Mouse (Mus musculus) G1E (cell line): ENCODE results near the gene Nemf. TPM values are rescaled to one million over a fixed set of nuclear protein-coding genes. Genes with fewer than 3 reads are reported as not detected.

Source experiments
- ATAC-seq: 2 replicates; pipeline ENCODE4 v1.8.0; 2016; ENCODE audit warnings: mild to moderate bottlenecking; ENCODE audit not compliant: insufficient number of reproducible peaks, poor library complexity, low FRiP score, severe bottlenecking; ENCODE audit errors: extremely low read depth
- DNase-seq: peaks from one replicate; pipeline ENCODE4 v3.0.0; 2012; ENCODE audit warnings: low spot score
- H3K27me3 ChIP-seq: 2 replicates; pipeline ENCODE4 v1.6.1; 2012; ENCODE audit warnings: mild to moderate bottlenecking, low read length, inconsistent platforms; ENCODE audit not compliant: insufficient read depth
- H3K36me3 ChIP-seq: replicated peaks from 2 replicates; pipeline ENCODE3; 2012; ENCODE audit warnings: mild to moderate bottlenecking, inconsistent platforms
- H3K4me1 ChIP-seq: 2 replicates; pipeline ENCODE4 v1.6.1; 2012; ENCODE audit warnings: low read depth, low read length, inconsistent platforms, mixed read lengths; ENCODE audit not compliant: insufficient read depth
- H3K4me3 ChIP-seq: 2 replicates; pipeline ENCODE4 v1.5.1; 2012; ENCODE audit warnings: low read depth, mild to moderate bottlenecking, inconsistent platforms, low read length, moderate library complexity, mixed read lengths
- H3K9me3 ChIP-seq: replicated peaks from 2 replicates; pipeline ENCODE4 v1.6.1; 2012; ENCODE audit warnings: inconsistent platforms
- CTCF ChIP-seq: IDR thresholded peaks from 2 replicates; pipeline ENCODE4 v1.5.1; 2012; ENCODE audit warnings: low read depth, low read length, inconsistent platforms, mixed read lengths
- GATA1 ChIP-seq: IDR thresholded peaks from 2 replicates; pipeline ENCODE4 v1.6.1; 2012; ENCODE audit warnings: borderline replicate concordance, low read length, inconsistent platforms, mixed read lengths
- GATA2 ChIP-seq: IDR thresholded peaks from 2 replicates; pipeline ENCODE4 v1.6.1; 2012; ENCODE audit warnings: low read depth, low read length, inconsistent platforms, borderline replicate concordance
- POLR2AphosphoS5 ChIP-seq: IDR thresholded peaks from 2 replicates; pipeline ENCODE4 v1.6.1; 2012; ENCODE audit warnings: low read depth, low read length, inconsistent platforms; ENCODE audit not compliant: insufficient replicate concordance
- TAL1 ChIP-seq: conservative IDR thresholded peaks from 2 replicates; pipeline ENCODE4 v1.6.1; 2012; ENCODE audit warnings: low read depth, low read length, inconsistent platforms, mixed read lengths
- polyA plus RNA-seq: library from polyadenylated mRNA; stranded (reverse); fragments of >175 nt; gene quantifications from 2 replicates; pipeline ENCODE4 v1.2.3, GENCODE M21; 2012
- total RNA-seq, 2 experiments: library from RNA; stranded (forward) in 1 of 2; stranded (reverse) in 1 of 2; fragments of 200-1000 nt in 1 of 2; fragments of >200 nt in 1 of 2; fragmentation: Nextera tagmentation in 1 of 2; gene quantifications; 2 replicates each; pipeline ENCODE4 v1.2.3; 2014 to 2017

Nemf gene
- total and polyA plus RNA-seq, 3 experiments = 4.9 to 150 (median 128) TPM

GRCm38 (mm10) chr12:69280915-69281314 lies 76.0 kb downstream of the Nemf start:
- Histone ChIP-seq H3K4me1 (no peaks in the 10 kb centered on the region), H3K9me3 (no peaks in the 10 kb centered on the region), H3K4me3 (no peak overlapping the region), H3K27me3 (no peaks in the 10 kb centered on the region; the same call in none of the 2 replicates), H3K36me3 (no peaks in the 10 kb centered on the region)
- ATAC-seq (no peak), DNase-seq (no peak)
- TF ChIP-seq GATA2 (no peak), TAL1 (no peak), CTCF (no peak), GATA1 (no peak)

- DNase-seq = no peak
- no peak for ATAC-seq
Measured at GRCm38 (mm10) chr12:69279931-69280469, 77.0 kb downstream of the Nemf start.

GRCm38 (mm10) chr12:69268956-69269355 lies 88.0 kb downstream of the Nemf start:
- Histone ChIP-seq H3K4me3 (no peak overlapping the region), H3K9me3 (no peaks in the 10 kb centered on the region), H3K27me3 (peaks cover 11% of the 10 kb centered on the region), H3K36me3 (no peaks in the 10 kb centered on the region), H3K4me1 (no peaks in the 10 kb centered on the region)
- no peak for DNase-seq
- ATAC-seq = no peak
- TF ChIP-seq GATA2 = no peak
- no peak for TF ChIP-seq GATA1
- TF ChIP-seq POLR2AphosphoS5 = no peak
- no peak for TF ChIP-seq TAL1
- TF ChIP-seq CTCF = no peak

More at GRCm38 (mm10) chr12:69279931-69280469, 77.0 kb downstream of the Nemf start:
- Histone ChIP-seq H3K4me3 (no peak overlapping the region), H3K27me3 (peaks cover 2% of the 10 kb centered on the region), H3K4me1 (no peaks in the 10 kb centered on the region), H3K9me3 (no peaks in the 10 kb centered on the region), H3K36me3 (no peaks in the 10 kb centered on the region)
- no peak for TF ChIP-seq TAL1
- no peak for TF ChIP-seq GATA1
- no peak for TF ChIP-seq POLR2AphosphoS5
- no peak for TF ChIP-seq GATA2
- TF ChIP-seq CTCF = no peak

- Histone ChIP-seq H3K9me3 (no peaks in the 10 kb centered on the region), H3K36me3 (no peaks in the 10 kb centered on the region), H3K4me1 (no peaks in the 10 kb centered on the region), H3K27me3 (peaks cover 9% of the 10 kb centered on the region), H3K4me3 (no peak overlapping the region)
- no peak for TF ChIP-seq CTCF
- TF ChIP-seq TAL1 = no peak
- TF ChIP-seq GATA2 = no peak
- TF ChIP-seq GATA1 = no peak
- no peak for TF ChIP-seq POLR2AphosphoS5
- ATAC-seq (no peak), DNase-seq (no peak)
Measured at GRCm38 (mm10) chr12:69267956-69268632, 88.9 kb downstream of the Nemf start.

GRCm38 (mm10) chr12:69265031-69265430 lies 91.9 kb downstream of the Nemf start:
- ATAC-seq = no peak
- no peak for TF ChIP-seq TAL1
- no peak for TF ChIP-seq CTCF
- TF ChIP-seq GATA2 = no peak
- no peak for TF ChIP-seq GATA1
- TF ChIP-seq POLR2AphosphoS5 = no peak
- no peaks in the 10 kb centered on the region for H3K4me1 ChIP-seq

GRCm38 (mm10) chr12:69262251-69262650 lies 94.7 kb downstream of the Nemf start:
- no peak for DNase-seq

More at GRCm38 (mm10) chr12:69265031-69265430, 91.9 kb downstream of the Nemf start:
- DNase-seq = no peak
- no peak overlapping the region for H3K4me3 ChIP-seq
- no peaks in the 10 kb centered on the region for H3K36me3 ChIP-seq
- H3K27me3 ChIP-seq = peaks cover 6% of the 10 kb centered on the region
- H3K9me3 ChIP-seq = no peaks in the 10 kb centered on the region

More at GRCm38 (mm10) chr12:69262251-69262650, 94.7 kb downstream of the Nemf start:
- Histone ChIP-seq H3K4me3 (no peak overlapping the region), H3K27me3 (peaks cover 9% of the 10 kb centered on the region), H3K4me1 (no peaks in the 10 kb centered on the region), H3K9me3 (no peaks in the 10 kb centered on the region), H3K36me3 (no peaks in the 10 kb centered on the region)
- TF ChIP-seq CTCF (no peak), POLR2AphosphoS5 (no peak), GATA2 (no peak), TAL1 (no peak), GATA1 (no peak)
- no peak for ATAC-seq

Other genes starting within 250 kb of the Nemf start
- gene Rps29, start 198.0 kb downstream of the Nemf start, total RNA-seq (2014; fragmentation: Nextera tagmentation) = 861 and 936 TPM in 2 replicates
- 3,601 and 5,070 TPM in 2 replicates for gene Rps29, start 198.0 kb downstream of the Nemf start, total RNA-seq (2017)
- 542 and 2,773 TPM in 2 replicates for gene Rps29, start 198.0 kb downstream of the Nemf start, polyA plus RNA-seq
- gene Lrr1, start 188.4 kb downstream of the Nemf start, total RNA-seq (2014; fragmentation: Nextera tagmentation) = 36.2 and 44.2 TPM in 2 replicates
- 17.8 and 19.4 TPM in 2 replicates for gene Lrr1, start 188.4 kb downstream of the Nemf start, total RNA-seq (2017)
- gene Lrr1, start 188.4 kb downstream of the Nemf start, polyA plus RNA-seq = 45.0 and 56.6 TPM in 2 replicates
- gene Rpl36al, start 173.1 kb downstream of the Nemf start, total RNA-seq (2014; fragmentation: Nextera tagmentation) = 229 and 258 TPM in 2 replicates
- 1,699 and 1,905 TPM in 2 replicates for gene Rpl36al, start 173.1 kb downstream of the Nemf start, total RNA-seq (2017)
- gene Rpl36al, start 173.1 kb downstream of the Nemf start, polyA plus RNA-seq = 83.2 and 113 TPM in 2 replicates
- 107 and 112 TPM in 2 replicates for gene Mgat2, start 173.0 kb downstream of the Nemf start, total RNA-seq (2014; fragmentation: Nextera tagmentation)
- 118 and 119 TPM in 2 replicates for gene Mgat2, start 173.0 kb downstream of the Nemf start, total RNA-seq (2017)
- gene Mgat2, start 173.0 kb downstream of the Nemf start, polyA plus RNA-seq = 50.7 and 61.0 TPM in 2 replicates
- gene Gm49383, start 160.1 kb downstream of the Nemf start, total RNA-seq (2014; fragmentation: Nextera tagmentation) = 33.0 and 34.5 TPM in 2 replicates
- gene Gm49383, start 160.1 kb downstream of the Nemf start, total RNA-seq (2017) = 56.1 and 82.2 TPM in 2 replicates
- 75.5 and 90.8 TPM in 2 replicates for gene Gm49383, start 160.1 kb downstream of the Nemf start, polyA plus RNA-seq
- gene Dnaaf2, start 158.7 kb downstream of the Nemf start, total RNA-seq (2014; fragmentation: Nextera tagmentation) = 6.7 and 7.6 TPM in 2 replicates
- gene Dnaaf2, start 158.7 kb downstream of the Nemf start, total RNA-seq (2017) = 9.8 and 11.4 TPM in 2 replicates
- gene Dnaaf2, start 158.7 kb downstream of the Nemf start, polyA plus RNA-seq = 5.1 and 5.2 TPM in 2 replicates
- 40.3 and 61.3 TPM in 2 replicates for gene Gm49384, start 152.9 kb downstream of the Nemf start, total RNA-seq (2014; fragmentation: Nextera tagmentation)
- gene Gm49384, start 152.9 kb downstream of the Nemf start, total RNA-seq (2017) = 33.7 and 36.0 TPM in 2 replicates
- not detected in 2 replicates for gene Gm49384, start 152.9 kb downstream of the Nemf start, polyA plus RNA-seq
- 57.3 and 67.0 TPM in 2 replicates for gene Pole2, start 129.0 kb downstream of the Nemf start, total RNA-seq (2014; fragmentation: Nextera tagmentation)
- gene Pole2, start 129.0 kb downstream of the Nemf start, total RNA-seq (2017) = 82.3 and 85.4 TPM in 2 replicates
- 20.3 and 20.7 TPM in 2 replicates for gene Pole2, start 129.0 kb downstream of the Nemf start, polyA plus RNA-seq
- 8.5 and 13.0 TPM in 2 replicates for gene Klhdc1, start 116.0 kb downstream of the Nemf start, total RNA-seq (2014; fragmentation: Nextera tagmentation)
- gene Klhdc1, start 116.0 kb downstream of the Nemf start, total RNA-seq (2017) = 8.7 and 14.6 TPM in 2 replicates
- 11.1 and 16.0 TPM in 2 replicates for gene Klhdc1, start 116.0 kb downstream of the Nemf start, polyA plus RNA-seq
- 129 and 134 TPM in 2 replicates for gene Klhdc2, start 60.5 kb downstream of the Nemf start, total RNA-seq (2014; fragmentation: Nextera tagmentation)
- 127 and 141 TPM in 2 replicates for gene Klhdc2, start 60.5 kb downstream of the Nemf start, total RNA-seq (2017)
- gene Klhdc2, start 60.5 kb downstream of the Nemf start, polyA plus RNA-seq = 33.6 and 41.4 TPM in 2 replicates
- gene Arf6, start 15.0 kb upstream of the Nemf start, total RNA-seq (2014; fragmentation: Nextera tagmentation) = 179 and 195 TPM in 2 replicates
- 123 and 153 TPM in 2 replicates for gene Arf6, start 15.0 kb upstream of the Nemf start, total RNA-seq (2017)
- gene Arf6, start 15.0 kb upstream of the Nemf start, polyA plus RNA-seq = 360 and 373 TPM in 2 replicates
- not detected in 2 replicates for gene Gm9887, start 15.3 kb upstream of the Nemf start, total RNA-seq (2014; fragmentation: Nextera tagmentation)
- gene Gm9887, start 15.3 kb upstream of the Nemf start, total RNA-seq (2017) = 0.87 and 0.93 TPM in 2 replicates
- 0.79 and 1.6 TPM in 2 replicates for gene Gm9887, start 15.3 kb upstream of the Nemf start, polyA plus RNA-seq
- 49.4 and 51.7 TPM in 2 replicates for gene Vcpkmt, start 225.9 kb upstream of the Nemf start, total RNA-seq (2014; fragmentation: Nextera tagmentation)
- 34.8 and 35.8 TPM in 2 replicates for gene Vcpkmt, start 225.9 kb upstream of the Nemf start, total RNA-seq (2017)
- gene Vcpkmt, start 225.9 kb upstream of the Nemf start, polyA plus RNA-seq = 24.3 and 25.7 TPM in 2 replicates